Mouse (Mus musculus) forebrain, embryonic 11.5 days (tissue): Measurements from ENCODE around the gene Proz. TPM values are rescaled to one million over a fixed set of nuclear protein-coding genes. Genes with fewer than 3 reads are reported as not detected.
"Not testable (repeated sequence)": the region's sequence is repeated elsewhere in the genome, so short reads cannot be mapped to it uniquely, and the experiment has no call there.

ENCODE experiments used
- ATAC-seq: fragments of 200-750 bp; cut with Nextera tagmentation; replicated peaks from 2 replicates; pipeline ENCODE4 v1.8.0; 2017; ENCODE audit warnings: moderate TSS enrichment; ENCODE audit not compliant: low FRiP score
- DNase-seq: peaks from one replicate; pipeline ENCODE4 v3.0.0-alpha.2; 2017; ENCODE audit warnings: low spot score
- H3K27ac ChIP-seq: fragments of 300-500 bp; sonication (generic); 2 replicates; pipeline ENCODE4 v1.5.1; 2014; ENCODE audit warnings: low read depth, low read length
- H3K27me3 ChIP-seq: fragments of 300-500 bp; sonication (generic); 2 replicates; pipeline ENCODE4 v1.6.1; 2014; ENCODE audit warnings: mild to moderate bottlenecking, low read length, mixed read lengths; ENCODE audit not compliant: control insufficient read depth, insufficient read depth
- H3K36me3 ChIP-seq: fragments of 300-500 bp; sonication (generic); 2 replicates; pipeline ENCODE4 v1.6.1; 2014; ENCODE audit warnings: mild to moderate bottlenecking, low read length, moderate library complexity, mixed read lengths; ENCODE audit not compliant: control insufficient read depth, insufficient read depth
- H3K4me1 ChIP-seq: fragments of 300-500 bp; sonication (generic); replicated peaks from 2 replicates; pipeline ENCODE4 v1.6.1; 2014; ENCODE audit warnings: low read length, mixed read lengths; ENCODE audit not compliant: control insufficient read depth, insufficient read depth
- H3K4me2 ChIP-seq: fragments of 300-500 bp; sonication (generic); 2 replicates; pipeline ENCODE4 v1.6.1; 2014; ENCODE audit warnings: low read depth, mild to moderate bottlenecking, low read length, moderate library complexity, mixed read lengths; ENCODE audit not compliant: severe bottlenecking
- H3K4me3 ChIP-seq: fragments of 300-500 bp; sonication (generic); 2 replicates; pipeline ENCODE4 v1.5.1; 2014; ENCODE audit warnings: low read depth, low read length
- H3K9ac ChIP-seq: fragments of 300-500 bp; sonication (generic); 2 replicates; pipeline ENCODE4 v1.6.1; 2014; ENCODE audit warnings: low read length
- H3K9me3 ChIP-seq: fragments of 300-500 bp; sonication (generic); 2 replicates; pipeline ENCODE4 v1.6.1; 2016; ENCODE audit warnings: low read length, mixed read lengths; ENCODE audit not compliant: control insufficient read depth
- WGBS: fragments of 180-500 bp; shearing (Covaris S2); extraction: QIAGEN DNeasy Blood & Tissue Kit; methylation state at CpG from one replicate; pipeline ENCODE4 v1.1.7; 2014; 5-methylcytosine and 5-hydroxymethylcytosine counted together
- polyA plus RNA-seq: library from polyadenylated mRNA; unstranded; fragments of >200 nt; fragmentation: Nextera tagmentation; extraction: Ambion mirVana; gene quantifications from 2 replicates; pipeline ENCODE4 v1.2.1, GENCODE M21; 2014

Proz gene
- polyA plus RNA-seq, 1 experiment from 2014 or later = 0.79 TPM

- H3K27me3 ChIP-seq, ATAC-seq, H3K9me3 ChIP-seq, H3K4me2 ChIP-seq, DNase-seq, H3K27ac ChIP-seq, H3K36me3 ChIP-seq, H3K4me1 ChIP-seq, H3K4me3 ChIP-seq, H3K9ac ChIP-seq: not testable (repeated sequence)
- WGBS = 92% methylated on average over 1 of the region's 1 CpGs
Observed at GRCm38 (mm10) chr8:13075579-13075978, 14.9 kb downstream of the Proz start.

- WGBS = 92% methylated on average over 7 of the region's 7 CpGs
- H3K4me1 ChIP-seq = no peaks in the 10 kb centered on the region
- no peak overlapping the region for H3K27ac ChIP-seq
- H3K27me3 ChIP-seq = no peaks in the 10 kb centered on the region
- no peaks in the 10 kb centered on the region for H3K9me3 ChIP-seq
- peaks cover 8% of the 10 kb centered on the region; the same call in 1 of the 2 replicates for H3K36me3 ChIP-seq
- H3K4me2 ChIP-seq = no peak overlapping the region
- ATAC-seq = no peak
- no peak for DNase-seq
- no peak overlapping the region for H3K9ac ChIP-seq
- no peak overlapping the region for H3K4me3 ChIP-seq
Observed at GRCm38 (mm10) chr8:13077542-13077941, 16.8 kb downstream of the Proz start.

GRCm38 (mm10) chr8:13104691-13105086 lies 44.0 kb downstream of the Proz start:
- Histone ChIP-seq H3K27me3 (no peaks in the 10 kb centered on the region), H3K4me2 (peak overlapping the region; percentile 88), H3K4me3 (peak overlapping the region; percentile 95), H3K36me3 (no peaks in the 10 kb centered on the region; the same call in 1 of the 2 replicates), H3K27ac (peak overlapping the region; percentile 75), H3K9ac (peak overlapping the region; percentile 90), H3K9me3 (no peaks in the 10 kb centered on the region), H3K4me1 (peaks cover 7% of the 10 kb centered on the region; the same call in 1 of the 2 replicates)
- under 1% methylated on average over 44 of the region's 45 CpGs for WGBS
- ATAC-seq (peak; percentile 61), DNase-seq (peak; percentile 94)

- Histone ChIP-seq H3K27me3 (no peaks in the 10 kb centered on the region), H3K27ac (peak within 1 kb of the TSS; percentile 75), H3K4me1 (peaks cover 7% of the 10 kb centered on the region; the same call in 1 of the 2 replicates), H3K9ac (peak within 1 kb of the TSS; percentile 90), H3K4me3 (peak within 1 kb of the TSS; percentile 95), H3K4me2 (peak within 1 kb of the TSS; percentile 91), H3K9me3 (no peaks in the 10 kb centered on the region), H3K36me3 (no peaks in the 10 kb centered on the region)
- ATAC-seq (peak; percentile 96), DNase-seq (peak; percentile 99)
- under 1% methylated on average over 85 of the region's 87 CpGs for WGBS
Observed at GRCm38 (mm10) chr8:13105087-13105881, 44.6 kb downstream of the Proz start, which contains the start of the genes Pcid2 and Cul4a. Gene Pcid2, minus strand, starts transcription at chr8:13105459. Gene Cul4a, plus strand, starts transcription at chr8:13105621.

GRCm38 (mm10) chr8:13105908-13106551 lies 45.3 kb downstream of the Proz start:
- H3K27me3 ChIP-seq = no peaks in the 10 kb centered on the region
- 0 out of 2 replicates have a peak overlapping the region, but pooled peaks have one; percentile 57 for H3K27ac ChIP-seq
- peaks cover 7% of the 10 kb centered on the region; the same call in 1 of the 2 replicates for H3K4me1 ChIP-seq
- DNase-seq (no peak), ATAC-seq (peak; percentile 71)
- no peaks in the 10 kb centered on the region for H3K9me3 ChIP-seq
- H3K36me3 ChIP-seq = no peaks in the 10 kb centered on the region
- H3K4me2 ChIP-seq = peak overlapping the region; percentile 91
- peak overlapping the region; percentile 95 for H3K4me3 ChIP-seq
- WGBS = 1% methylated on average over 62 of the region's 63 CpGs
- peak overlapping the region; percentile 90 for H3K9ac ChIP-seq

- Histone ChIP-seq H3K4me3 (no peak overlapping the region), H3K9ac (no peak overlapping the region)
- 92% methylated on average over 13 of the region's 13 CpGs for WGBS
Observed at GRCm38 (mm10) chr8:13107990-13108638, 47.4 kb downstream of the Proz start.

GRCm38 (mm10) chr8:13108967-13109366 lies 48.3 kb downstream of the Proz start:
- ATAC-seq (no peak), DNase-seq (no peak)
- H3K9me3 ChIP-seq = no peaks in the 10 kb centered on the region
- no peaks in the 10 kb centered on the region for H3K27me3 ChIP-seq
- no peak overlapping the region for H3K9ac ChIP-seq
- H3K36me3 ChIP-seq = no peaks in the 10 kb centered on the region
- H3K27ac ChIP-seq = no peak overlapping the region
- peaks cover 2% of the 10 kb centered on the region; the same call in 1 of the 2 replicates for H3K4me1 ChIP-seq
- H3K4me3 ChIP-seq = no peak overlapping the region
- no peak overlapping the region for H3K4me2 ChIP-seq
- WGBS = 90% methylated on average over 8 of the region's 8 CpGs

More at GRCm38 (mm10) chr8:13107990-13108638, 47.4 kb downstream of the Proz start:
- no peaks in the 10 kb centered on the region for H3K9me3 ChIP-seq
- no peaks in the 10 kb centered on the region for H3K27me3 ChIP-seq
- peaks cover 7% of the 10 kb centered on the region; the same call in 1 of the 2 replicates for H3K4me1 ChIP-seq
- no peak overlapping the region for H3K4me2 ChIP-seq
- no peak for ATAC-seq
- H3K27ac ChIP-seq = no peak overlapping the region
- H3K36me3 ChIP-seq = no peaks in the 10 kb centered on the region
- DNase-seq = no peak

- no peak for DNase-seq
- Histone ChIP-seq H3K4me3 (no peak overlapping the region), H3K4me1 (no peaks in the 10 kb centered on the region; the same call in 1 of the 2 replicates), H3K4me2 (no peak overlapping the region), H3K36me3 (no peaks in the 10 kb centered on the region), H3K9me3 (no peaks in the 10 kb centered on the region), H3K27ac (no peak overlapping the region), H3K27me3 (no peaks in the 10 kb centered on the region), H3K9ac (no peak overlapping the region)
- 94% methylated on average over 1 of the region's 1 CpGs for WGBS
- no peak for ATAC-seq
Observed at GRCm38 (mm10) chr8:13109416-13109960, 48.8 kb downstream of the Proz start.
